Mouse (Mus musculus): ENCODE results near the gene Frs2. TPM values are rescaled to one million over a fixed set of nuclear protein-coding genes. Genes with fewer than 3 reads are reported as not detected.

Gene Frs2
- polyA plus RNA-seq, 1 experiment = not detected

DNA sequence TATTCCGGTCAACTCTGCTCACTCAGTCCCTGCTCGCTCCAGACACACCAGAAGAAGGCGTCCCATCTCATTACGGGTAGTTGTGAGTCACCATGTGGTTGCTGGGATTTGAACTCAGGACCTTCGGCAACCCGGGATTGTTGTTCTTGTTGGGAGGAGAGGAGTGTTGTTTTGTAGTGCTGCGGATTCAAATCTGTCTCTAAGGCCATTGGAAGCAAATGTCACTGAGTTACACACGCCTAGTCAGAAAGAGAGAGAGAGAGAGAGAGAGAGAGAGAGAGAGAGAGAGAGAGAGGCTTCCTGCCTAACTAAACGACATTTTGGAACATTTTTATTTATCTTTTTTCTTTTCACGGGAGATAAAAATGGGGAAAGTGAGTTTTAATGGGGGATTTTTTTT is 2.4 kb upstream of the Frs2 start:
- H3K4me1 ChIP-seq (ENCODE audit: control insufficient read depth, insufficient read depth, low read length) = peaks cover 12% of the 10 kb centered on the region
- TF ChIP-seq CTCF (IDR thresholded peaks at IDR 0.05; ENCODE audit: insufficient read depth, low read depth, low read length) (no peak), POLR2A (IDR thresholded peaks at IDR 0.05; ENCODE audit: insufficient read depth, low read depth, low read length) (no peak)
- no peak overlapping the region for H3K4me3 ChIP-seq (ENCODE audit: insufficient read depth, low read depth, low read length)
- 44% methylated on average over 10 of the region's 10 CpGs for WGBS
- H3K27ac ChIP-seq (ENCODE audit: insufficient read depth, low read depth, low read length) = no peak overlapping the region

DNA sequence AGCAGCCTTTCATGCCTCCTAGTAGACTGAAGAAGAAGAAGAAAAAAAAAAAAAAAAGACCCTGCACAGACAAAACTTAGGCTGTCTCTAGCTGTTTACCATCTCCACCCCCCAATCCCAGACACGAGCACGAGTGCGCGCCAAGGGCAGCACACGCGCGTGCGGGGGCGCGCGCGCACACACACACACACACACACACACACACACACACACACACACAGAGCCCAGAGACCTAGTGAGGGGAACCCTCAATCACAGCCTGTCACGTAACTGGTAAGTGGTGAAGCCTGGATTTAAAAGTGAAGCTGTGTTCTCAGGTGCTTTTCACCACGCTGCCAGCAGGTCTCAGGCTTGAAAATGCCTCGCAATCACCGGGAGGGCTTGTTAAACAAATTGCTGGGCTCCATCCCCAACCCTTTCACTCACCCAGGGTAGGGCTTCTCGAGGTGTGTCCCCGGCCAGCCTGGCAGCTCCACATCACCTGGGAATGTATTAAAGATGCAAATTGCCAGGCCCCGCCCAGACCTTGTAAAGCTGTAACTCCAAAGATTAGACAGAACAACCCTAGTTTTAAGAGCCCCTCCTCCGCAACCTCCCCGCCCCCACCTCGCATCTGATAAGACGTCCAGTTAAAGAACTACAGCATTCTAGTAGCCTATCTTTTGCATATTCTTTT is 1.7 kb upstream of the Frs2 start:
- no peak overlapping the region for H3K27ac ChIP-seq (ENCODE audit: insufficient read depth, low read depth, low read length)
- 2% methylated on average over 23 of the region's 23 CpGs for WGBS
- H3K4me1 ChIP-seq (ENCODE audit: control insufficient read depth, insufficient read depth, low read length) = peaks cover 12% of the 10 kb centered on the region
- no peak for TF ChIP-seq CTCF (IDR thresholded peaks at IDR 0.05; ENCODE audit: insufficient read depth, low read depth, low read length)
- no peak for TF ChIP-seq POLR2A (IDR thresholded peaks at IDR 0.05; ENCODE audit: insufficient read depth, low read depth, low read length)
- H3K4me3 ChIP-seq (ENCODE audit: insufficient read depth, low read depth, low read length) = peak overlapping the region; percentile 45

DNA sequence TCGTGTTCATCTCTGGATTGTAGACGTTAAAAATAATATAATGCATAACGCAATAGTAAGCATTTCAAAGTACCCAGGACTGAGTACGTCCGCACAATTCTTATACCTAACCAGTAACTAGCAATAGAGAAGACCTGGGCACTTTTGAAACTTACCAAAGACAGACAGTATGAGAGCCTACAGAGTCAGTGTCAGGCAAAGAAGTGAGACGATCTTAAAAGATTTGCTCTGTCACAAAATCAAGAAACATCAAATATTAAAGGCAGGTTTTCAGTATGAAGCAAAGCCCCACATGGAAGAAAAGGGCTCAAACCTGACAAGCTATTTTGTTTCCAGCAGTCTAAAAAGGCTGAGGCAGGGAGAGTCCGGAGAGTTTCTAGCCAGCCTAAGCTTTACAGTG is 907 bp upstream of the Frs2 start:
- H3K27ac ChIP-seq (ENCODE audit: insufficient read depth, low read depth, low read length) = no peak overlapping the region
- 24% methylated on average over 7 of the region's 7 CpGs for WGBS
- peaks cover 14% of the 10 kb centered on the region for H3K4me1 ChIP-seq (ENCODE audit: control insufficient read depth, insufficient read depth, low read length)
- TF ChIP-seq CTCF (IDR thresholded peaks at IDR 0.05; ENCODE audit: insufficient read depth, low read depth, low read length) (no peak), POLR2A (IDR thresholded peaks at IDR 0.05; ENCODE audit: insufficient read depth, low read depth, low read length) (no peak)
- H3K4me3 ChIP-seq (ENCODE audit: insufficient read depth, low read depth, low read length) = no peak overlapping the region

DNA sequence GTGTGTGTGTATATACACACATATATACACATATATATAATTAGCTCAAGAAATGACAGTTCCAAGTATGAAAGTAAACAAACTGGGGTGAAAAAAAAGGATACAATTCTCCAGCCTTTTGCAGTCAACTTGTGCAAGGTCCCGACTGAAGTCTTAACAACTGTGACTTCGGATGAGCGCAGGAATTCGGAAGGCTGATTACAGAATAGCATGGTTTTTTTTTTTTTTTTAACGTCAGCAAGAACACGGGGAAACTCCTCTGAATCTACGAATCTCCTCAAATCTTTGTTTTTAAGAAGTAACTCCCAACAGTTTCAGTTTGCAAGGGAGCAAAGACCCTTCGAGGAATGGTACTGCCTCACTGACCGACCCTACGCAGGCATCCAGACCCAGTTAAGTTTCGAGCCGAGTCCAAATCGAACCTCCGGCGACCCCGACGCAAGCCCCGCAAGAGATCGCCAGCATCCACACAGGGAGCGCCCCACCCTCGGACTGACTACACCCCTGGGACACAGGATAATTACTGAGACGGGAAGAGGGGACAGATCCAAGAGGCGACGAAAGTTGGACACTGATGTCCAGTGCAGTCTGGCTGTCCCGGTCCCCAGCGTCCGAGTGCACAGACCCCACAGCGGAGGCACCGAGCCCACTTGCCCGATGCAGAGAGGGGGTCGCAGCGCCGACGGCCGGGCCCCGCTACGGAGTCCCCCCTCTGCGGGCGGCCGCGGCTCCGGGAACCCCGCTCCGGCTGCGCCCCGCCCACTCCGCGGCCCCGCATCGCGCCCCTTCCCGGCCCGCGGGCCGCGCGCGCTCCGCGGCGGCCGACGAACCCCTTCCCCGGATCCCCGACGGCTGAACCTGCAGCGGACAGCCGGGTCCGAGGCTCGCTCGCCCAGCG is 622 bp downstream of the Frs2 start:
- TF ChIP-seq CTCF (IDR thresholded peaks at IDR 0.05; ENCODE audit: insufficient read depth, low read depth, low read length) = peak; percentile 21; the same call in 1 of the 2 replicates
- no peak for TF ChIP-seq POLR2A (IDR thresholded peaks at IDR 0.05; ENCODE audit: insufficient read depth, low read depth, low read length)
- H3K4me1 ChIP-seq (ENCODE audit: control insufficient read depth, insufficient read depth, low read length) = peaks cover 14% of the 10 kb centered on the region
- peak overlapping the region; percentile 72 for H3K27ac ChIP-seq (ENCODE audit: insufficient read depth, low read depth, low read length)
- 1% methylated on average over 71 of the region's 72 CpGs for WGBS
- H3K4me3 ChIP-seq (ENCODE audit: insufficient read depth, low read depth, low read length) = peak overlapping the region; percentile 99

DNA sequence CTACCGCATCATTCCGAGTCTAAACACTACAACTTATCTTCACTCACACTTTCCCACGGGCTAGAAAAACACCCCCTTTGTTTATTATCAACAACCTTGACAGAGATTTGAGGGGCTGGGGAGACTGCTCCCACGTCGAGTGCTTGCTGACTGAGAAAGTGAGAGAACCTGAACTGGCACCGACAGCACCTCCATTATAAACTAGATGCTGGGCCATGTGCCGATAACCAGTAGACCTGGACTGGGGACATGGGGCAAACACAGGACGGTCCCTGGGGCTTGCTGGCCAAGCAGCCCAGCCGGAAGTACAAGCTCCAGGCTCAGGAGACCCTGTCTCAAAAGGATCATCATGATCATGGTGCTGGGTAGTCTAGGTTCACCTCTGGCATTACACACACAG is 1.9 kb downstream of the Frs2 start:
- TF ChIP-seq CTCF (IDR thresholded peaks at IDR 0.05; ENCODE audit: insufficient read depth, low read depth, low read length) (no peak), POLR2A (IDR thresholded peaks at IDR 0.05; ENCODE audit: insufficient read depth, low read depth, low read length) (no peak)
- peaks cover 12% of the 10 kb centered on the region for H3K4me1 ChIP-seq (ENCODE audit: control insufficient read depth, insufficient read depth, low read length)
- WGBS = 46% methylated on average over 9 of the region's 9 CpGs

DNA sequence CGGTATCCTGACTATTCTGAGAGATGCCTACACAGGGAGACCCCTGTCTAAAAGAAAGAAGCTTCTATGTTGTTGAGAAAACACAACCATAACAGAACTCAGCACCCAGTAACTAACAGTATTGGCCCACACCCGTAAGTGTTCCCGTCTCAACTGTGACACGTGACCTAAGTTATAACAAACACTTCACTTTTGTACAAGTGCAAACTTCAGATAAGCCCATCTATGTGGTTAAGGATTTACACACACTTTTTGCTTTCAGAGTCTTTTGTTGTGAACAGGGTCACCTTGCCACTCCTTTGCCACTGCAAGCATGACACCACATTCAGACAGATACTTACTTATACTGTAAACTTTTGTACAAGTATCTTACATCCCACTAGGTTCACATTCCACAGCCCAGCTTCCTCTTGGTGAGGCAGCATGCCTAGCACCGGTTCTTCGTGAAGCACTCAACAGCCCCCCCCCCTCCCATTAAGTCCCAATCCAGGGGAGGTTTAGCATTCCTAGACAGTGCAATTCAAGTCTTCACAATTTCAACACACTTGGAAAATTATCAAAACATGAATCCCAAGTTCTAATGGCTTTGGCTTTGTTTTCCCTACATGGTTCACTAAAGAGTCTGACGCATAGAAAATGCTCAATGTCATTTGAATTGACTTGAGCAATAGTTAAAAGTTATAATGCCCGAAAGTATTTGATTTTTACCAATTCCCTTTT is 2.6 kb downstream of the Frs2 start:
- TF ChIP-seq POLR2A (IDR thresholded peaks at IDR 0.05; ENCODE audit: insufficient read depth, low read depth, low read length) = no peak
- TF ChIP-seq CTCF (IDR thresholded peaks at IDR 0.05; ENCODE audit: insufficient read depth, low read depth, low read length) = no peak
- WGBS = 74% methylated on average over 8 of the region's 8 CpGs
- H3K27ac ChIP-seq (ENCODE audit: insufficient read depth, low read depth, low read length) = no peak overlapping the region
- no peak overlapping the region for H3K4me3 ChIP-seq (ENCODE audit: insufficient read depth, low read depth, low read length)
- H3K4me1 ChIP-seq (ENCODE audit: control insufficient read depth, insufficient read depth, low read length) = peaks cover 12% of the 10 kb centered on the region

More for the DNA sequence above, 1.9 kb downstream of the Frs2 start:
- H3K27ac ChIP-seq (ENCODE audit: insufficient read depth, low read depth, low read length) = no peak overlapping the region
- H3K4me3 ChIP-seq (ENCODE audit: insufficient read depth, low read depth, low read length) = no peak overlapping the region

DNA sequence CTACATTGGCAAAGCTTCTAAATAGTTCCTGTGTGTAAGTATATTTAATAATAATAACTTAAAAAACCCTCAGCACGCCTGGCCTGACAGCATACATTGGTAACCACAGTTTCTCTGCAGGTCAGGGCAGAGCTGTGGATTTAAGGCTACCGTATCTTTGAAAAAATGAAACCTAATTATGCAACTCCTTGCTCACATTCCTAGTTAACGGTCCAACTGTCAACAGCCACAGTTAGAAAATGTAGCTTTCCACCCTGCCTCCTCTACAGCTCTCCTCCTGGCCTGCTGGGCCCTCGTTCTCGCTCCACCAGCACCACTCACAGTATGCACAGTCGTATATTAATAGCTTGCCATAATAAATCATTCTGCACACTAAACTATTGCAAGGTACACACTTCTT is 3.7 kb downstream of the Frs2 start:
- WGBS = 42% methylated on average over 6 of the region's 6 CpGs
- Histone ChIP-seq H3K4me3 (ENCODE audit: insufficient read depth, low read depth, low read length) (no peak overlapping the region), H3K4me1 (ENCODE audit: control insufficient read depth, insufficient read depth, low read length) (peaks cover 6% of the 10 kb centered on the region), H3K27ac (ENCODE audit: insufficient read depth, low read depth, low read length) (no peak overlapping the region)
- TF ChIP-seq CTCF (IDR thresholded peaks at IDR 0.05; ENCODE audit: insufficient read depth, low read depth, low read length) (no peak), POLR2A (IDR thresholded peaks at IDR 0.05; ENCODE audit: insufficient read depth, low read depth, low read length) (no peak)

DNA sequence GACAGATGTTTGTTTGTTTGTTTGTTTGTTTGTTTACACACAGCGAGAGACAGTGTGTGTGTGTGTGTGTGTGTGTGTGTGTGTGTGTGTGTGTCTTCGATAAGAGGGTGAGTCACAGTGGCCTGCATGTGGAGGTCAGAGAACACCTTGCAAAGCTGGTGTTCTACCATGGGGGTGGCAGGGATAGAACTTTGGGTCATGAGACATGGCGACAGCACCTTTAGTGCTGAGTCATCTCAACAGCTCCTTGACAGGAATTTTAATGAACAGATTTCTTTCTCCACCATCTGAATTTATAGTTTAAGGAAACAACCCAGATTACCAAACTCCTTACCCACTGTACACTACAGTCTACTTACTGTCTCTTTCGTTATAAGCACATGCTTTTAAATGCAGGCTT is 4.3 kb downstream of the Frs2 start:
- peaks cover 6% of the 10 kb centered on the region for H3K4me1 ChIP-seq (ENCODE audit: control insufficient read depth, insufficient read depth, low read length)
- no peak overlapping the region for H3K4me3 ChIP-seq (ENCODE audit: insufficient read depth, low read depth, low read length)
- no peak overlapping the region for H3K27ac ChIP-seq (ENCODE audit: insufficient read depth, low read depth, low read length)
- 80% methylated on average over 4 of the region's 4 CpGs for WGBS
- TF ChIP-seq POLR2A (IDR thresholded peaks at IDR 0.05; ENCODE audit: insufficient read depth, low read depth, low read length) (no peak), CTCF (IDR thresholded peaks at IDR 0.05; ENCODE audit: insufficient read depth, low read depth, low read length) (no peak)
